Mouse (Mus musculus) hematopoietic multipotent progenitor cell, adult 10-12 weeks (in vitro differentiated cells): ENCODE measurements around the gene Cpeb3. TPM values are rescaled to one million over a fixed set of nuclear protein-coding genes. Genes with fewer than 3 reads are reported as not detected.

Experiments
- polyA plus RNA-seq: library from polyadenylated mRNA; stranded (reverse); fragments of >175 nt; gene quantifications from 2 replicates; pipeline ENCODE4 v1.2.3, GENCODE M21; 2012; ENCODE audit warnings: low replicate concordance

The Cpeb3 gene
- 8.4 and 8.7 TPM in 2 replicates for polyA plus RNA-seq

GRCm38 (mm10) chr19:37208176-37208755 is at the start of gene Cpeb3:
Gene Cpeb3, minus strand, starts transcription at chr19:37208601.

GRCm38 (mm10) chr19:37207303-37208175 is 862 bp downstream of the Cpeb3 start, which contains the start of gene March5:
Gene March5, plus strand, starts transcription at chr19:37207543.

Other genes starting within 250 kb of the Cpeb3 start
- gene March5, start 1.1 kb downstream of the Cpeb3 start, polyA plus RNA-seq, result 32.8 and 56.9 TPM in 2 replicates
- gene Ide, start 129.3 kb upstream of the Cpeb3 start, polyA plus RNA-seq, result 2.8 and 4.2 TPM in 2 replicates
- gene Kif11, start 167.8 kb upstream of the Cpeb3 start, polyA plus RNA-seq, result 0.75 and 1.8 TPM in 2 replicates
- gene Hhex, start 226.2 kb upstream of the Cpeb3 start, polyA plus RNA-seq, result 139 and 409 TPM in 2 replicates